Mouse (Mus musculus) kidney, postnatal 4 days (tissue): ENCODE measurements at regions not wholly inside any gene's neighbourhood (a gene's known extent, or its start where the extent isn't known, plus 50 kb on each side); places are given as distances from the start of the nearest gene placed in this dataset.
A peak's percentile ranks its signal among the peaks of the same experiment; 100 is the strongest.

ENCODE experiments used
- DNase-seq, 2 experiments: peaks; one replicate each; pipeline ENCODE4 v3.0.0; 2021; ENCODE audit warnings: mixed read lengths in 2 of 2

- DNase-seq = peak; percentile 46 to 53
Observed at GRCm38 (mm10) chrX:11663187-11663829, 335.7 kb downstream of the H2al1j start.

GRCm38 (mm10) chrX:11664330-11665061 lies 336.9 kb downstream of the H2al1j start:
- DNase-seq = peak; percentile 74 to 83

GRCm38 (mm10) chrX:11665077-11665974 lies 337.7 kb downstream of the H2al1j start:
- peak; percentile 31 to 59 for DNase-seq

- peak; percentile 43 to 67 for DNase-seq
Observed at GRCm38 (mm10) chrX:11666517-11666916, 338.9 kb downstream of the H2al1j start.

GRCm38 (mm10) chrX:11671805-11672204 lies 344.2 kb downstream of the H2al1j start:
- DNase-seq = no peak

GRCm38 (mm10) chrX:11678086-11678485 lies 350.5 kb downstream of the H2al1j start:
- no peak for DNase-seq

GRCm38 (mm10) chrX:11681274-11681673 lies 353.7 kb downstream of the H2al1j start:
- DNase-seq = no peak

- no peak for DNase-seq
Observed at GRCm38 (mm10) chrX:11689989-11690405, 362.4 kb downstream of the H2al1j start.

- DNase-seq = no peak
Observed at GRCm38 (mm10) chrX:11690446-11690845, 362.8 kb downstream of the H2al1j start.

GRCm38 (mm10) chrX:11691019-11691418 lies 363.4 kb downstream of the H2al1j start:
- no peak for DNase-seq

- no peak for DNase-seq
Observed at GRCm38 (mm10) chrX:11696565-11696964, 368.9 kb downstream of the H2al1j start.

- DNase-seq = no peak
Observed at GRCm38 (mm10) chrX:11701095-11701494, 373.5 kb downstream of the H2al1j start.

- DNase-seq = no peak
Observed at GRCm38 (mm10) chrX:11705851-11706557, 378.4 kb downstream of the H2al1j start.

- peak; percentile 14 to 30 for DNase-seq
Observed at GRCm38 (mm10) chrX:11707330-11707729, 379.7 kb downstream of the H2al1j start.

GRCm38 (mm10) chrX:11708325-11708724 lies 380.7 kb downstream of the H2al1j start:
- peak in 1 of 2 experiments; percentile 32 for DNase-seq

GRCm38 (mm10) chrX:11709326-11709725 lies 381.7 kb downstream of the H2al1j start:
- DNase-seq = no peak

GRCm38 (mm10) chrX:11713423-11713822 lies 385.8 kb downstream of the H2al1j start:
- DNase-seq = no peak

- no peak for DNase-seq
Observed at GRCm38 (mm10) chrX:11716773-11717172, 389.2 kb downstream of the H2al1j start.

- DNase-seq = no peak
Observed at GRCm38 (mm10) chrX:11718778-11719177, 391.2 kb downstream of the H2al1j start.

- DNase-seq = peak; percentile 27 to 42
Observed at GRCm38 (mm10) chrX:11720517-11720916, 392.9 kb downstream of the H2al1j start.

GRCm38 (mm10) chrX:11722730-11723129 lies 395.1 kb downstream of the H2al1j start:
- DNase-seq = no peak

- DNase-seq = no peak
Observed at GRCm38 (mm10) chrX:11724718-11725117, 397.1 kb downstream of the H2al1j start.
